Mouse (Mus musculus) Patski (cell line): ENCODE results near the gene Dcaf12l2. TPM values are rescaled to one million over a fixed set of nuclear protein-coding genes. Genes with fewer than 3 reads are reported as not detected.

Source experiments
- ATAC-seq: fragments of 100-300 bp; one replicate; pipeline ENCODE4 v1.8.0; 2021
- CTCF ChIA-PET: fragments of 350-600 bp; sonication (Branson Sonifier 250); formaldehyde crosslinking; loops from one replicate; lab custom pipeline; 2022; ENCODE audit warnings: inconsistent platforms; lab: Charles Lee
- POLR2A ChIA-PET: fragments of 350-600 bp; sonication (Branson Sonifier 250); formaldehyde crosslinking; loops from one replicate; lab custom pipeline; 2022; ENCODE audit warnings: antibody characterized with exemption, inconsistent platforms; lab: Charles Lee
- DNase-seq: peaks from one replicate; pipeline ENCODE4 v3.0.0-alpha.2; 2011; ENCODE audit warnings: low read depth, low spot score
- H3K27me3 ChIP-seq: fragments of 371-371 bp; one replicate; pipeline ENCODE4 v1.5.1; 2021
- CTCF ChIP-seq: fragments of 100-300 bp; IDR thresholded peaks from one replicate; pipeline ENCODE4 v1.5.1; 2021
- in situ Hi-C: fragments of 300-500 bp; cut with MboI; formaldehyde crosslinking; loops from 3 replicates; pipeline ENCODE4 v1.11.1; 2018; ENCODE audit warnings: low pct_unique_long_range_greater_than_20kb, mixed read lengths
- polyA plus RNA-seq: library from polyadenylated mRNA; unstranded; gene quantifications from one replicate; pipeline ENCODE4 v1.2.3, GENCODE M21; 2021

Dcaf12l2 gene
- polyA plus RNA-seq = not detected

DNA sequence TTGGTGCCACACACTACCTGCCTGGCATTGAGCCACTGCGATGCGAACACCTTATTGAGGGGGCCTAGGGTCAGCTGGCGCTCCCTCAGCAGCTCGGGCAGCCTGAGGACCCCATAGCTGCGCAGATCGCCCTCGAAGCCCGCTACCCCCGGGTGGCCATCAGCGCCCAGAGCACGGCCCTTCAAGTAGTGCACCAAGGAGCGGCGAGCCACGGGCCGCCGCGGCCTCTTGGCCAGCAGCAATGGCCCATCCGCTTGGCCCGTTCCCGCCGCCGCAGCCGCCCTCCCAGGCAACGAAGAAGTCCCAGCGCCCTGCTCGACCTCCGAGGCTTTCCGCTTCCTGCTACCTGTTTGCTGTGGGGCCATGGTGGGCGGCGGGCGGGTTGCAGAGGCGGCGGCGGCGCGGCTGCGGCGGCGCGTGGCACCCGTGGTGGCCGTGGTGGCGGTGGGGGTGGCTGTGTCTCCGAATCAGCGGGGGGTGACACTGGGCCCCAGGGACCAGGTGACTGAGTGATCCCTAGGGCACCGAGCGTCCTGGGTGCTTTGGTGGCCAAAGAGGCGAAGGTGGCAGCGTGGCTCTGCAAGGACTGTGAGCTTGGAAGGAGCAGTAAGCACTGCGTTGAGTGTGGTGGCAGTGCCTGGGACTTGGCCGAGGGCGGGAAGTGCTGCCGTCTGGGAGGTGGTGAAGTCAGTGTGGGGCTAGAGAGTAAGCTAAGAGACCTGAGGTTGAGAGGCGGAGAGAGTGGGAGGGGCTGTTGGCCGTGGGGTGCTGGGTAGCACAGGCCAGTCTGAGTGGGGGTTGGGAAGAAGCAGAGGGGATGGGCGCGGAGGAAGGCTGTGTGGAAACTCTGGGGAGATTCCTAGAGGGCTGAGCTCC, at the start of gene Dcaf12l2:
Gene Dcaf12l2, minus strand, starts transcription at position 697 of the 876 bp plus-strand sequence.
- CTCF ChIA-PET = no interaction called here

GRCm38 (mm10) chrX:44367280-44367645, 879 bp downstream of the Dcaf12l2 start:
- ATAC-seq (no peak), DNase-seq (no peak)
- TF ChIP-seq CTCF = no peak
- in situ Hi-C loops = no loop called here
- H3K27me3 ChIP-seq = peaks cover 57% of the 10 kb centered on the region
- POLR2A ChIA-PET = no interaction called here
- CTCF ChIA-PET = no interaction called here

More for the DNA sequence above, at the start of gene Dcaf12l2:
- no peak for ATAC-seq
- in situ Hi-C loops = no loop called here
- no peak for DNase-seq
- no peak for TF ChIP-seq CTCF
- POLR2A ChIA-PET = no interaction called here
- H3K27me3 ChIP-seq = peaks cover 57% of the 10 kb centered on the region
